Comparison of ENCODE assay signal across 8 mouse cellular contexts in genomic region chr14:30008733-30009575, GRCm38 (mm10). TPM values are rescaled to one million over a fixed set of nuclear protein-coding genes. Genes with fewer than 3 reads are reported as not detected.
DNase-seq lines count a peak whose midpoint lies in the region; TF ChIP-seq lines count a peak whose summit lies in the region.

TSS of gene Il17rb (minus strand) at chr14:30008896.
TSS of gene Chdh (plus strand) at chr14:30009023.

- no peak within 1 kb of the TSS for H3K27ac ChIP-seq in ES-E14 (ENCODE audit: insufficient read depth, low read depth, low read length, poor library complexity, severe bottlenecking)
- peak within 1 kb of the TSS; percentile 37 for H3K27ac ChIP-seq in bone marrow, adult 2 months (ENCODE audit: control insufficient read depth, insufficient read depth, low read depth, low read length, poor library complexity)
- peak within 1 kb of the TSS; percentile 9; the same call in 1 of the 2 replicates for H3K27ac ChIP-seq in forebrain, embryonic 10.5 days

- peak within 1 kb of the TSS; percentile 37 to 54 for H3K4me3 ChIP-seq in ES-E14 (ENCODE audit: insufficient read depth in 1 of 2, low read depth in 1 of 2, low read length in 2 of 2, poor library complexity in 1 of 2, severe bottlenecking in 1 of 2)
- H3K4me3 ChIP-seq in bone marrow, adult 2 months (replicated peaks; ENCODE audit: control insufficient read depth, low read depth, low read length), result peak within 1 kb of the TSS; percentile 45
- H3K4me3 ChIP-seq in forebrain, embryonic 10.5 days, result peak within 1 kb of the TSS; percentile 57

- in situ Hi-C loops in ES-E14 (cut with MboI; ENCODE audit: low sequenced_read_pairs in 2 of 2, unreplicated experiment in 2 of 2), result no loop called here

- H3K4me1 ChIP-seq in ES-E14 (ENCODE audit: control insufficient read depth in 2 of 2, insufficient read depth in 2 of 2, low read length in 2 of 2, poor library complexity in 1 of 2), result no peaks in the 10 kb centered on the region
- no peaks in the 10 kb centered on the region for H3K4me1 ChIP-seq in bone marrow, adult 2 months (ENCODE audit: control insufficient read depth, insufficient read depth, low read length)
- peaks cover 9% of the 10 kb centered on the region for H3K4me1 ChIP-seq in forebrain, embryonic 10.5 days

- TF ChIP-seq CTCF in bone marrow, adult 2 months (IDR thresholded peaks at IDR 0.05; ENCODE audit: control insufficient read depth, insufficient read depth, low read length), result no peak

- 5% methylated on average over 53 of the region's 54 CpGs for WGBS in bone marrow, adult 2 months
- 9% methylated on average over 54 of the region's 54 CpGs for WGBS in forebrain, embryonic 10.5 days

- H3K9me3 ChIP-seq in ES-E14 (ENCODE audit: control insufficient read depth, insufficient read depth, low read depth, low read length), result no peaks in the 10 kb centered on the region
- no peaks in the 10 kb centered on the region for H3K9me3 ChIP-seq in forebrain, embryonic 10.5 days

- H3K9ac ChIP-seq in ES-E14 (ENCODE audit: insufficient read depth, low read depth, low read length, poor library complexity, severe bottlenecking), result peak within 1 kb of the TSS; percentile 34; the same call in 1 of the 2 replicates

- DNase-seq in ES-E14 (ENCODE audit: low read depth, low spot score), result no peak
- DNase-seq in forebrain, embryonic 10.5 days (ENCODE audit: extremely low spot score, low spot score), result peak; percentile 36
- peak; percentile 70 for DNase-seq in heart, postnatal 4 days
- DNase-seq in kidney, postnatal 4 days, result peak; percentile 77 to 87
- peak; percentile 41 for DNase-seq in lung, postnatal 25 days (ENCODE audit: low spot score)
- DNase-seq in retina, postnatal 1 day, result peak; percentile 74
- no peak for DNase-seq in frontal cortex, postnatal 36 days (ENCODE audit: low spot score in 2 of 2)

- H3K27me3 ChIP-seq in forebrain, embryonic 10.5 days (ENCODE audit: poor library complexity, severe bottlenecking), result peaks cover 51% of the 10 kb centered on the region

- no peaks in the 10 kb centered on the region for H3K36me3 ChIP-seq in ES-E14 (ENCODE audit: control insufficient read depth, insufficient read depth, low read length, poor library complexity, severe bottlenecking)
- H3K36me3 ChIP-seq in forebrain, embryonic 10.5 days (replicated peaks), result no peaks in the 10 kb centered on the region

- no peak for TF ChIP-seq POLR2A in bone marrow, adult 2 months (IDR thresholded peaks at IDR 0.05; ENCODE audit: borderline replicate concordance, control insufficient read depth, low read depth, low read length)

TF ChIP-seq in ES-E14, 5 proteins besides CTCF, POLR2A, EP300 and RAD21:
- TF ChIP-seq MAFK (IDR thresholded peaks at IDR 0.05; ENCODE audit: insufficient read depth, low read depth, low read length), result no peak
- TF ChIP-seq ZNF384 (IDR thresholded peaks at IDR 0.05; ENCODE audit: low read depth, low read length), result no peak
- no peak for TF ChIP-seq HCFC1 (IDR thresholded peaks at IDR 0.05; ENCODE audit: borderline replicate concordance, insufficient read depth, low read length)
- no peak for TF ChIP-seq CHD2 (IDR thresholded peaks at IDR 0.05; ENCODE audit: low read depth, low read length)
- no peak for TF ChIP-seq ZC3H11A (IDR thresholded peaks at IDR 0.05; ENCODE audit: borderline replicate concordance, low read depth, low read length)
TF ChIP-seq in ES-E14: peak in this region for 0.

RNA-seq across cellular contexts. Expression of gene Il17rb, which starts in this region (rescaled TPM):
- total RNA-seq in ES-E14 (2012; rRNA removed), result 0.62 and 0.69 TPM in 2 replicates
- 7.8 TPM in 1 of 2 replicates, not detected in the other for polyA plus RNA-seq in bone marrow, adult 2 months (2011; ENCODE audit: insufficient read depth, insufficient read length, low replicate concordance, missing spikeins)
- 0.76 and 0.91 TPM in 2 replicates for polyA plus RNA-seq in forebrain, embryonic 10.5 days (2016; fragmentation: Nextera tagmentation; extraction: Ambion mirVana)
- under 1 TPM in 1 of 2 experiments, not detected in 1; 0.41 TPM for total RNA-seq in heart, postnatal 4 days (2021)

RNA-seq across cellular contexts. Expression of gene Chdh, which starts in this region (rescaled TPM):
- total RNA-seq in ES-E14 (2012; rRNA removed), result 0.11 and 0.36 TPM in 2 replicates
- polyA plus RNA-seq in bone marrow, adult 2 months (2011; ENCODE audit: insufficient read depth, insufficient read length, low replicate concordance, missing spikeins), result 4.6 and 5.4 TPM in 2 replicates
- not detected in 2 replicates for polyA plus RNA-seq in forebrain, embryonic 10.5 days (2016; fragmentation: Nextera tagmentation; extraction: Ambion mirVana)
- under 1 TPM; 0.29 TPM for total RNA-seq in heart, postnatal 4 days (2021)

Comparison
In these comparisons a context has a peak if more than half of its experiments do, and no peak if none do; other contexts are left out.
1. Peak in DNase-seq, H3K4me3 ChIP-seq and H3K27ac ChIP-seq in forebrain, embryonic 10.5 days; RNA of the genes that start here not detected or under 1 TPM.
2. Peak in DNase-seq in heart, postnatal 4 days; RNA of the genes that start here not detected or under 1 TPM.
3. DNase-seq: peak in kidney, postnatal 4 days (2 of 2), lung, postnatal 25 days (single experiment) and retina, postnatal 1 day (single experiment); none in ES-E14 (single experiment) and frontal cortex, postnatal 36 days (0 of 2).
4. Peak in every context shown above with its lines, with median percentiles within 50 percentile points of each other: H3K4me3 ChIP-seq.